Mouse (Mus musculus): ENCODE measurements around the gene Dhx9. TPM values are rescaled to one million over a fixed set of nuclear protein-coding genes. Genes with fewer than 3 reads are reported as not detected.

Gene Dhx9
- total and polyA plus RNA-seq, 3 experiments, result 82.0 to 262 (median 170) TPM

GRCm38 (mm10) chr1:153456137-153456536 lies 31.3 kb downstream of the Dhx9 start (continued):
- TF ChIP-seq USF1 (IDR thresholded peaks at IDR 0.05; ENCODE audit: low read depth, low read length) (no peak), CHD2 (IDR thresholded peaks at IDR 0.05; ENCODE audit: low read length) (no peak)

- H3K4me1 ChIP-seq (ENCODE audit: control insufficient read depth in 1 of 2, insufficient read depth in 2 of 2, low read length in 2 of 2), result no peaks in the 10 kb centered on the region
- H3K9ac ChIP-seq (ENCODE audit: control insufficient read depth, low read depth, low read length, poor library complexity, severe bottlenecking), result no peak overlapping the region
- no peaks in the 10 kb centered on the region for H3K79me2 ChIP-seq (ENCODE audit: control insufficient read depth, insufficient read depth, low read length, poor library complexity)
- H3K27me3 ChIP-seq (ENCODE audit: control insufficient read depth in 1 of 2, insufficient read depth in 2 of 2, low read length in 2 of 2), result no peaks in the 10 kb centered on the region
- peaks cover 2 to 23% of the 10 kb centered on the region in 2 experiments; a peak in 3 of 4 replicates for H3K36me3 ChIP-seq (ENCODE audit: control insufficient read depth in 1 of 2, insufficient read depth in 2 of 2, low read length in 2 of 2)
- no peak for TF ChIP-seq MAFK (IDR thresholded peaks at IDR 0.05; ENCODE audit: borderline replicate concordance, low read depth, low read length)
- TF ChIP-seq ZKSCAN1 (IDR thresholded peaks at IDR 0.05; ENCODE audit: low read depth, low read length), result no peak
- 0 out of 2 replicates have a peak, but pooled peaks have one; percentile 17 for TF ChIP-seq POLR2AphosphoS2 (IDR thresholded peaks at IDR 0.05; ENCODE audit: low read length)
- TF ChIP-seq POLR2AphosphoS5 (IDR thresholded peaks at IDR 0.05; ENCODE audit: borderline replicate concordance, low read depth, low read length), result no peak
- TF ChIP-seq HCFC1 (IDR thresholded peaks at IDR 0.05; ENCODE audit: low read depth, low read length), result no peak
- TF ChIP-seq MXI1 (IDR thresholded peaks at IDR 0.05; ENCODE audit: low read depth, low read length), result no peak
- peak; percentile 84 for TF ChIP-seq ZNF384 (IDR thresholded peaks at IDR 0.05; ENCODE audit: low read depth, low read length)
- no peak overlapping the region for H3K27ac ChIP-seq (ENCODE audit: control insufficient read depth, low read depth, low read length)
- no peak overlapping the region for H3K4me3 ChIP-seq (ENCODE audit: control insufficient read depth in 1 of 2, insufficient read depth in 1 of 2, low read depth in 2 of 2, low read length in 2 of 2)
- DNase-seq (ENCODE audit: low read depth, low spot score), result peak; percentile 38
- no peaks in the 10 kb centered on the region for H3K9me3 ChIP-seq (replicated peaks; ENCODE audit: insufficient read depth, low read length)
Measured at GRCm38 (mm10) chr1:153453146-153453642, 34.3 kb downstream of the Dhx9 start.

- H3K36me3 ChIP-seq (ENCODE audit: control insufficient read depth in 1 of 2, insufficient read depth in 2 of 2, low read length in 2 of 2), result peaks cover 0 to 6% of the 10 kb centered on the region in 2 experiments; a peak in 2 of 4 replicates
Measured at GRCm38 (mm10) chr1:153451237-153452154, 36.0 kb downstream of the Dhx9 start.

More at GRCm38 (mm10) chr1:153451237-153452154, 36.0 kb downstream of the Dhx9 start:
- DNase-seq (ENCODE audit: low read depth, low spot score), result peak; percentile 85
- peak; percentile 66 for TF ChIP-seq ZC3H11A (IDR thresholded peaks at IDR 0.05; ENCODE audit: low read depth, low read length)
- peak; percentile 78 to 98 (median 87) for TF ChIP-seq CTCF (IDR thresholded peaks at IDR 0.05 in 2 of 3, conservative IDR thresholded peaks at IDR 0.05 in 1 of 3; ENCODE audit: control insufficient read depth in 1 of 3, insufficient read depth in 1 of 3, low read depth in 2 of 3, low read length in 3 of 3, poor library complexity in 1 of 3, severe bottlenecking in 1 of 3)
- peak; percentile 89 for TF ChIP-seq RAD21 (IDR thresholded peaks at IDR 0.05; ENCODE audit: low read depth, low read length)
- no peak for TF ChIP-seq ZKSCAN1 (IDR thresholded peaks at IDR 0.05; ENCODE audit: low read depth, low read length)
- TF ChIP-seq SMC3 (IDR thresholded peaks at IDR 0.05; ENCODE audit: low read depth, low read length), result peak; percentile 74
- no peak for TF ChIP-seq MAFK (IDR thresholded peaks at IDR 0.05; ENCODE audit: borderline replicate concordance, low read depth, low read length)
- no peak for TF ChIP-seq UBTF (IDR thresholded peaks at IDR 0.05; ENCODE audit: borderline replicate concordance, insufficient read depth, low read depth, low read length)
- no peak overlapping the region for H3K9ac ChIP-seq (ENCODE audit: control insufficient read depth, low read depth, low read length, poor library complexity, severe bottlenecking)
- no peaks in the 10 kb centered on the region for H3K79me2 ChIP-seq (ENCODE audit: control insufficient read depth, insufficient read depth, low read length, poor library complexity)
- H3K9me3 ChIP-seq (replicated peaks; ENCODE audit: insufficient read depth, low read length), result no peaks in the 10 kb centered on the region
- no peaks in the 10 kb centered on the region for H3K27me3 ChIP-seq (ENCODE audit: control insufficient read depth in 1 of 2, insufficient read depth in 2 of 2, low read length in 2 of 2)
- H3K4me1 ChIP-seq (ENCODE audit: control insufficient read depth in 1 of 2, insufficient read depth in 2 of 2, low read length in 2 of 2), result no peaks in the 10 kb centered on the region
- no peak overlapping the region for H3K4me3 ChIP-seq (ENCODE audit: control insufficient read depth in 1 of 2, insufficient read depth in 1 of 2, low read depth in 2 of 2, low read length in 2 of 2)
- H3K27ac ChIP-seq (ENCODE audit: control insufficient read depth, low read depth, low read length), result no peak overlapping the region
